In the genomic region with DNA sequence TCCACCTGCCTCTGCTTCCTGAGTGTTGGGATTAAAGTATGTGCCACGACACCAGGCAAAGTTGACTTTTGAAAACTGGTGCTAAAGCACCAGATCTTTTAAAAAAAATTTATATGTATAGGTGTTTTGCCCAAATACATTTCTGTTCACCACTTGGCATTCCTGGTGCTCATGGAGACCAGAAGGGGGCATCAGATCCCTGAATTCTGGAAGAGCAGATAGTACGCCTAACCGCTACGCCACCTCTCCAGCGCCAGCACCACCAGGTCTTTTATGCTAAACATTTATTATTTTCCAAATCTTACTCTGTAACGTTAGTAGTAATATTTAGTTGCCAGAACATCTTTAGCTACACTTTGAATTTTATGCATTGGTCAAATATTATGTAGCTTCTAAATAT, we compare ENCODE assay signal across 23 mouse cellular contexts.
A peak's percentile ranks its signal among the peaks of the same experiment; 100 is the strongest.
DNase-seq lines count a peak whose midpoint lies in the region; ATAC-seq and TF ChIP-seq lines count a peak whose summit lies in the region.
"Had no signal": no experiment of that assay in that cellular context is flagged by ENCODE, and none has a peak within 500 bp of the region (broad histone marks: within the 10 kb centered on the region; RNA-seq: fewer than 3 reads in every experiment).

No protein-coding gene starts in this region.

- no peak overlapping the region for H3K4me2 ChIP-seq in kidney, postnatal 0 days (ENCODE audit: low read length)
- H3K4me2 ChIP-seq in liver, embryonic 15.5 days: peak overlapping the region; percentile 65

- no peak for ATAC-seq in kidney, postnatal 0 days (replicated peaks; ENCODE audit: low FRiP score, low read depth)
- ATAC-seq in liver, embryonic 15.5 days (ENCODE audit: insufficient read depth): no peak
- ATAC-seq: hindbrain, embryonic 16.5 days had no signal

- no peaks in the 10 kb centered on the region for H3K79me2 ChIP-seq in MEL (ENCODE audit: control insufficient read depth, insufficient read depth, low read length, poor library complexity)

- no peaks in the 10 kb centered on the region for H3K4me1 ChIP-seq in kidney, postnatal 0 days (replicated peaks; ENCODE audit: insufficient read depth, low read length)
- H3K4me1 ChIP-seq in E14TG2a.4 (replicated peaks; ENCODE audit: low read depth, low read length) (peaks cover 34% of the 10 kb centered on the region), MEL (ENCODE audit: control insufficient read depth in 1 of 2, insufficient read depth in 2 of 2, low read length in 2 of 2) (peaks cover 0 to 6% of the 10 kb centered on the region in 2 experiments; a peak in 2 of 4 replicates)
- H3K4me1 ChIP-seq in liver, embryonic 15.5 days (replicated peaks): peaks cover 53% of the 10 kb centered on the region

- no peaks in the 10 kb centered on the region for H3K36me3 ChIP-seq in kidney, postnatal 0 days (ENCODE audit: insufficient read depth, low read length)
- H3K36me3 ChIP-seq in E14TG2a.4 (ENCODE audit: insufficient read depth, low read length) (peaks cover 5% of the 10 kb centered on the region; the same call in 1 of the 2 replicates), MEL (ENCODE audit: control insufficient read depth in 1 of 2, insufficient read depth in 2 of 2, low read length in 2 of 2) (peaks cover 0 to 10% of the 10 kb centered on the region in 2 experiments; a peak in 2 of 4 replicates)
- peaks cover 17% of the 10 kb centered on the region for H3K36me3 ChIP-seq in liver, embryonic 15.5 days (replicated peaks)
- H3K36me3 ChIP-seq: forebrain, embryonic 12.5 days had no signal

- H3K27ac ChIP-seq in kidney, postnatal 0 days: no peak overlapping the region
- H3K27ac ChIP-seq in MEL (ENCODE audit: control insufficient read depth, low read depth, low read length): no peak overlapping the region
- H3K27ac ChIP-seq in liver, embryonic 15.5 days (replicated peaks): peak overlapping the region; percentile 77; the same call in 1 of the 2 replicates
- no peak overlapping the region for H3K27ac ChIP-seq in gastrocnemius, adult 2 months
- H3K27ac ChIP-seq: forebrain, embryonic 12.5 days; left cerebral cortex, adult 2 months had no signal

- no peak for DNase-seq in kidney, postnatal 0 days (ENCODE audit: low spot score)
- DNase-seq in kidney, adult 11 months: no peak
- no peak for DNase-seq in MEL (ENCODE audit: low read depth, low spot score)
- no peak for DNase-seq in thymus, postnatal 4 days
- no peak for DNase-seq in gastrocnemius, adult 2 months
- DNase-seq: adrenal gland, adult 2 months; B cell, adult 2 months; cerebellum, adult 2 months; heart, adult 11 months; heart, postnatal 4 days; kidney, adult 2 months; kidney, postnatal 14 days; left cerebral cortex, postnatal 4 days; lung, postnatal 10 days; right cerebral cortex, postnatal 14 days; spleen, adult 18-20 months; thymus, adult 18-20 months had no signal

- TF ChIP-seq EP300 in MEL (IDR thresholded peaks at IDR 0.05; ENCODE audit: low read depth in 1 of 2, low read length in 2 of 2): no peak

- no peak overlapping the region for H3K9ac ChIP-seq in kidney, postnatal 0 days (ENCODE audit: low read depth, low read length)
- no peak overlapping the region for H3K9ac ChIP-seq in MEL (ENCODE audit: control insufficient read depth, low read depth, low read length, poor library complexity, severe bottlenecking)
- H3K9ac ChIP-seq in liver, embryonic 15.5 days: 0 out of 2 replicates have a peak overlapping the region, but pooled peaks have one; percentile 46
- H3K9ac ChIP-seq: forebrain, embryonic 12.5 days had no signal

- H3K9me3 ChIP-seq in kidney, postnatal 0 days (replicated peaks; ENCODE audit: low read length): no peaks in the 10 kb centered on the region
- H3K9me3 ChIP-seq in E14TG2a.4 (ENCODE audit: low read length) (no peaks in the 10 kb centered on the region), MEL (replicated peaks; ENCODE audit: insufficient read depth, low read length) (no peaks in the 10 kb centered on the region)
- H3K9me3 ChIP-seq in liver, embryonic 15.5 days (replicated peaks): no peaks in the 10 kb centered on the region
- H3K9me3 ChIP-seq: forebrain, embryonic 12.5 days had no signal

- no peak for TF ChIP-seq POLR2A in MEL (IDR thresholded peaks at IDR 0.05; ENCODE audit: control insufficient read depth in 1 of 2, insufficient read depth in 1 of 2, low read depth in 1 of 2, low read length in 2 of 2, poor library complexity in 1 of 2)

- WGBS in kidney, postnatal 0 days: 95% methylated on average over 6 of the region's 6 CpGs
- 84% methylated on average over 6 of the region's 6 CpGs for WGBS in liver, embryonic 15.5 days (ENCODE audit: insufficient replicate concordance)

- intact Hi-C loops in gastrocnemius, adult 2 months (cut with DNase I): no loop called here

- no peak for TF ChIP-seq RAD21 in MEL (IDR thresholded peaks at IDR 0.05; ENCODE audit: low read depth, low read length)

- 0 out of 2 replicates have a peak, but pooled peaks have one; percentile 14 for TF ChIP-seq CTCF in kidney, postnatal 0 days (IDR thresholded peaks at IDR 0.05; ENCODE audit: low read depth)
- TF ChIP-seq CTCF in E14TG2a.4 (conservative IDR thresholded peaks at IDR 0.05; ENCODE audit: low read length) (peak; percentile 30), MEL (IDR thresholded peaks at IDR 0.05 in 2 of 3, conservative IDR thresholded peaks at IDR 0.05 in 1 of 3; ENCODE audit: control insufficient read depth in 1 of 3, insufficient read depth in 1 of 3, low read depth in 2 of 3, low read length in 3 of 3, poor library complexity in 1 of 3, severe bottlenecking in 1 of 3) (peak in 2 of 3 experiments; percentile 21 to 26; a peak in 2 of 6 replicates)
- no peak for TF ChIP-seq CTCF in gastrocnemius, adult 2 months (IDR thresholded peaks at IDR 0.05)

- no peak overlapping the region for H3K4me3 ChIP-seq in kidney, postnatal 0 days (replicated peaks; ENCODE audit: low read depth, low read length)
- no peak overlapping the region for H3K4me3 ChIP-seq in E14TG2a.4 (replicated peaks; ENCODE audit: low read length)
- H3K4me3 ChIP-seq in MEL (ENCODE audit: control insufficient read depth in 1 of 2, insufficient read depth in 1 of 2, low read depth in 2 of 2, low read length in 2 of 2): no peak overlapping the region
- peak overlapping the region; percentile 67 for H3K4me3 ChIP-seq in liver, embryonic 15.5 days (replicated peaks)
- no peak overlapping the region for H3K4me3 ChIP-seq in gastrocnemius, adult 2 months
- H3K4me3 ChIP-seq: left cerebral cortex, adult 2 months; myocyte had no signal

- H3K27me3 ChIP-seq in kidney, postnatal 0 days (ENCODE audit: insufficient read depth, low read length): no peaks in the 10 kb centered on the region
- no peaks in the 10 kb centered on the region for H3K27me3 ChIP-seq in E14TG2a.4 (ENCODE audit: insufficient read depth, low read length)
- no peaks in the 10 kb centered on the region for H3K27me3 ChIP-seq in MEL (ENCODE audit: control insufficient read depth in 1 of 2, insufficient read depth in 2 of 2, low read length in 2 of 2)
- H3K27me3 ChIP-seq in liver, embryonic 15.5 days: no peaks in the 10 kb centered on the region
- H3K27me3 ChIP-seq: forebrain, embryonic 12.5 days had no signal

TF ChIP-seq in MEL, 35 proteins besides CTCF, POLR2A, EP300 and RAD21:
- TF ChIP-seq ZNF384 (IDR thresholded peaks at IDR 0.05; ENCODE audit: low read depth, low read length): no peak
- no peak for TF ChIP-seq JUND (IDR thresholded peaks at IDR 0.05; ENCODE audit: low read depth, low read length)
- TF ChIP-seq KAT2A (conservative IDR thresholded peaks at IDR 0.05; ENCODE audit: low read depth, low read length): no peak
- no peak for TF ChIP-seq TCF12 (IDR thresholded peaks at IDR 0.05; ENCODE audit: low read depth, low read length)
- TF ChIP-seq HCFC1 (IDR thresholded peaks at IDR 0.05; ENCODE audit: low read depth, low read length): no peak
- no peak for TF ChIP-seq CHD1 (IDR thresholded peaks at IDR 0.05; ENCODE audit: low read depth, low read length)
- no peak for TF ChIP-seq POLR2AphosphoS5 (IDR thresholded peaks at IDR 0.05; ENCODE audit: borderline replicate concordance, low read depth, low read length)
- TF ChIP-seq UBTF (IDR thresholded peaks at IDR 0.05; ENCODE audit: borderline replicate concordance, insufficient read depth, low read depth, low read length): no peak
- no peak for TF ChIP-seq RCOR1 (IDR thresholded peaks at IDR 0.05; ENCODE audit: low read depth, low read length)
- TF ChIP-seq ZKSCAN1 (IDR thresholded peaks at IDR 0.05; ENCODE audit: low read depth, low read length): no peak
- TF ChIP-seq ZC3H11A (IDR thresholded peaks at IDR 0.05; ENCODE audit: low read depth, low read length): no peak
- no peak for TF ChIP-seq SIN3A (IDR thresholded peaks at IDR 0.05; ENCODE audit: low read length)
- TF ChIP-seq GATA1 (IDR thresholded peaks at IDR 0.05; ENCODE audit: low read depth, low read length): no peak
